Mouse (Mus musculus) liver, embryonic 14.5 days (tissue): ENCODE results near the gene Rgs9bp.

Experiments used
- CTCF ChIP-seq: IDR thresholded peaks from 2 replicates; pipeline ENCODE4 v1.5.1; 2016; ENCODE audit warnings: antibody characterized with exemption, low read depth, control low read depth
- EP300 ChIP-seq: IDR thresholded peaks from 2 replicates; pipeline ENCODE4 v1.6.1; 2016; ENCODE audit warnings: antibody characterized with exemption, low read depth

- TF ChIP-seq CTCF (no peak), EP300 (no peak)
Measured at GRCm38 (mm10) chr7:35602766-35603165, 17.4 kb upstream of the Rgs9bp start.
